Mouse (Mus musculus): ENCODE measurements around the gene Gm31571. TPM values are rescaled to one million over a fixed set of nuclear protein-coding genes. Genes with fewer than 3 reads are reported as not detected.
"Not testable (repeated sequence)": the region's sequence is repeated elsewhere in the genome, so short reads cannot be mapped to it uniquely, and the experiment has no call there.

Gm31571 gene
- total RNA-seq (2014; fragmentation: Nextera tagmentation) (not detected in 2 replicates), total RNA-seq (2017) (not detected in 2 replicates), polyA plus RNA-seq (2012) (not detected in 2 replicates)

- not testable (repeated sequence) for H3K36me3 ChIP-seq (replicated peaks); H3K27me3 ChIP-seq (ENCODE audit: insufficient read depth, low read length); H3K9me3 ChIP-seq (replicated peaks); H3K4me3 ChIP-seq (ENCODE audit: low read depth, low read length); H3K4me1 ChIP-seq (ENCODE audit: insufficient read depth, low read depth, low read length); ATAC-seq (ENCODE audit: extremely low read depth, insufficient number of reproducible peaks, low FRiP score, poor library complexity, severe bottlenecking); DNase-seq (ENCODE audit: low spot score)
Observed at GRCm38 (mm10) chrY:22051253-22051652, at the start of gene Gm31571. TSS of gene Gm31571 (minus strand) at chrY:22051353.
